Mouse (Mus musculus) cortical plate, adult 2 months (tissue): ENCODE measurements around the gene Mum1.

Experiments
- CTCF ChIP-seq: fragments of 200-500 bp; IDR thresholded peaks from 2 replicates; pipeline ENCODE4 v1.5.1; 2011; ENCODE audit warnings: mild to moderate bottlenecking, control low read depth, low read length; ENCODE audit not compliant: insufficient read depth; ENCODE audit errors: extremely low read depth
- POLR2A ChIP-seq: fragments of 200-500 bp; IDR thresholded peaks from 2 replicates; pipeline ENCODE4 v1.6.1; 2011; ENCODE audit warnings: mild to moderate bottlenecking, low read length, control low read depth; ENCODE audit not compliant: insufficient read depth; ENCODE audit errors: extremely low read depth

DNA sequence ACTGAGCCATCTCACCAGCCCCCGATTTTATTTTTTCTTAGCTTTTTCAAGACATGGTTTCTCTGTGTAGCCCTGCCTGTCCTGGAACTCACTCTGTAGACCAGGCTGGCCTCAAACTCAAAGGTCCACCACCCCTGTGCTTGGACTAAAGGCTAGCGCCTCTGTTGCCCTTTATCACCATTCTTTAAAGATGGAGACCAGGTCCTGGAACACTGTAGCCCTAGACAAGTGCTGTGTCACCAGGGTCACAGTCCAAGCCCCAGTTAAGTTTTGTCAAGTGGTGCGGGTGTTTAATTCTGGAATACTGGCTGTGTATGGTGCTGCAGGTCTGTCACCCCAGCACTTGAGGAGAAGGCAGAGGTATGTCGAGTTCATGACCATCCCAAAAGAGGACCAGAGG is 10.8 kb downstream of the Mum1 start:
- TF ChIP-seq CTCF (no peak), POLR2A (no peak)
